Mouse (Mus musculus): Measurements from ENCODE around the gene Schip1. TPM values are rescaled to one million over a fixed set of nuclear protein-coding genes. Genes with fewer than 3 reads are reported as not detected.

Gene Schip1
- polyA plus RNA-seq, 1 experiment from 2014 or later = 60.3 TPM

DNA sequence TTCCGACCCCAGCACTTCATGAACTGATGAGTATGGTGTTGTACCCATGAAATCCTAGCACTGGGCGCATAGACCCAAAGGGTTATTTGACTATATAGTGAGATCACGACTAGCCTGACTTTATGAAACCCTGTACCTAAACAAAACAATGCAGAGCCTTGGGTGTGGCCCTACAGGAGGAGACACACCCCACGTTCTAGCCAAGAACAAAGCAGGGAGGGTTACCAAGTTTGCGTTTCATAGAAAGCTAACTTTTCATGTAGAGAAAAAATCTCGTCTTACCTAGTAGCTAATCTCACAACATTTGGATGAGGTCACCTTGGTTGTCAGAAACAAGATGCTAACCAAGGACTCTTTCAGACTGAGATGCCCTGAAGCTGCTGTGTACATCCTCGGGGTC lies 411.7 kb downstream of the Schip1 start:
- no peaks in the 10 kb centered on the region for H3K36me3 ChIP-seq (ENCODE audit: control insufficient read depth, insufficient read depth)
- 85% methylated on average over 7 of the region's 7 CpGs for WGBS
- no peak overlapping the region for H3K9ac ChIP-seq (ENCODE audit: low read length)
- H3K4me1 ChIP-seq (ENCODE audit: control insufficient read depth, insufficient read depth, low read length) = no peaks in the 10 kb centered on the region
- H3K4me2 ChIP-seq (ENCODE audit: low read depth, low read length) = no peak overlapping the region
- no peak for ATAC-seq (replicated peaks; ENCODE audit: extremely low read depth, insufficient read depth, low FRiP score)
- H3K27me3 ChIP-seq (ENCODE audit: control insufficient read depth, insufficient read depth, low read length) = no peaks in the 10 kb centered on the region
- H3K9me3 ChIP-seq (replicated peaks; ENCODE audit: control insufficient read depth, low read length) = no peaks in the 10 kb centered on the region
- H3K4me3 ChIP-seq (ENCODE audit: low read length) = no peak overlapping the region
- no peak overlapping the region for H3K27ac ChIP-seq (ENCODE audit: low read length)

DNA sequence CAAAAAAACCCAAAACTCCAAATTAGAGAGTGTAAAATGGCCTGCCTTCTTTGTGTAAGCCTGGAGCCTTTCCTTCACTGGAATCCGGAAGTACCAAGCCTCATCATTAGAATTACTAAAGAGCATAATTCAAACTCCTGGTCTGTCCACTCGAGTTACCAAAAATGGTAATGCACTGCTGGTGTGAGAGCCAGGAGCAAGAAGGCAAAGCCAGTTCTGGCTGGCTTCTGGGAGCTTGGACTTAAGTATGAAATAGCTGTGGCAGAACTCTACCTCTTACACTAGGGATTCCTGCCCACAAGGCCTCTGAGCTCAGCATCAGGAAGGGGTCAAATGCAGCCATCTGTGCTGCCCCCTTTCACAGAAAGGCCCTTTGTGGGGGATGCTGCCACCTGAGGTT lies 412.9 kb downstream of the Schip1 start:
- Histone ChIP-seq H3K9me3 (replicated peaks; ENCODE audit: control insufficient read depth, low read length) (no peaks in the 10 kb centered on the region), H3K27ac (ENCODE audit: low read length) (no peak overlapping the region), H3K27me3 (ENCODE audit: control insufficient read depth, insufficient read depth, low read length) (no peaks in the 10 kb centered on the region), H3K4me1 (ENCODE audit: control insufficient read depth, insufficient read depth, low read length) (no peaks in the 10 kb centered on the region), H3K9ac (ENCODE audit: low read length) (no peak overlapping the region), H3K4me2 (ENCODE audit: low read depth, low read length) (no peak overlapping the region), H3K36me3 (ENCODE audit: control insufficient read depth, insufficient read depth) (no peaks in the 10 kb centered on the region), H3K4me3 (ENCODE audit: low read length) (no peak overlapping the region)
- no peak for ATAC-seq (replicated peaks; ENCODE audit: extremely low read depth, insufficient read depth, low FRiP score)
- 63% methylated on average over 2 of the region's 2 CpGs for WGBS

DNA sequence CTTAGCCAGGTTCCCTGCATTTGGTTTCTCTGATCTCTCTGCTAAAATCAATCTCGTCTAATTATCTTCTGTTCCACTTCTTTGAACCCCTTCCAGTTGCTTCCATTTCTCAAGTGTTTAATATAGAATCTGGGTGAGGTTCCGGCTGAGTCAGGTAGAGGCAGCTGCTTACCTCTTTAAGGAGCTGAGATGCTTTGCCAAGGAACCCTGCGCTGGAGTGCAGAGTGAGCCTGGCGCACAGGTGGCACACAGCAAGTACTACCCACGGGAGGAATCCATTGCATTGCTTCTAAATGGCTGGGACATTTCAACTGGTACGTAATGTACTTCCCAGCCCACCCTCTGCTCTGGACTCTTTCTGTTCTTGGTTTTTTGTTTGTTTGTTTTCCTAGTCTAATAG lies 414.7 kb downstream of the Schip1 start:
- no peaks in the 10 kb centered on the region for H3K9me3 ChIP-seq (replicated peaks; ENCODE audit: control insufficient read depth, low read length)
- H3K4me3 ChIP-seq (ENCODE audit: low read length) = no peak overlapping the region
- no peak overlapping the region for H3K4me2 ChIP-seq (ENCODE audit: low read depth, low read length)
- no peaks in the 10 kb centered on the region for H3K4me1 ChIP-seq (ENCODE audit: control insufficient read depth, insufficient read depth, low read length)
- no peaks in the 10 kb centered on the region for H3K36me3 ChIP-seq (ENCODE audit: control insufficient read depth, insufficient read depth)
- H3K9ac ChIP-seq (ENCODE audit: low read length) = no peak overlapping the region
- H3K27me3 ChIP-seq (ENCODE audit: control insufficient read depth, insufficient read depth, low read length) = no peaks in the 10 kb centered on the region
- no peak overlapping the region for H3K27ac ChIP-seq (ENCODE audit: low read length)
- 83% methylated on average over 6 of the region's 6 CpGs for WGBS
- ATAC-seq (replicated peaks; ENCODE audit: extremely low read depth, insufficient read depth, low FRiP score) = no peak

DNA sequence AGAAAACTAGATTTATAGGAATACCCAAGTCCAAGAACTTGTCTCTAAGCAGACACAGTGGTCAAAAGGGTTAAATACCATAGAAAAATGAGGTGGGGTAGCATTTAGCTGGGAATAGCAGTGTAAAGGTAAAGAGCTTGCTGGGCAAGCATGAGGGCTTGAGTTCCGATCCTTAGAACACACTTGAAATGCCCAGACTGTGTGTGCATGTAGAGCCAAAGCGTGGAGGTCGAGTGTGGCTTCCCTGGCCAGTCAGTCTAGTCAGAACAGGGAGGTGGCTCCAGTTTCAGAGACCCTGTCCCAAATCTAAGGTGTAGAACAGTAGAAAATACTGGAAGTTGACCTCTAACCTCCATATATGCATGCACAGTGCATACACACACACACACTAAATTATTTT lies 418.9 kb downstream of the Schip1 start:
- H3K4me2 ChIP-seq (ENCODE audit: low read depth, low read length) = no peak overlapping the region
- no peaks in the 10 kb centered on the region for H3K36me3 ChIP-seq (ENCODE audit: control insufficient read depth, insufficient read depth)
- no peak overlapping the region for H3K9ac ChIP-seq (ENCODE audit: low read length)
- no peaks in the 10 kb centered on the region for H3K4me1 ChIP-seq (ENCODE audit: control insufficient read depth, insufficient read depth, low read length)
- no peaks in the 10 kb centered on the region for H3K27me3 ChIP-seq (ENCODE audit: control insufficient read depth, insufficient read depth, low read length)
- ATAC-seq (replicated peaks; ENCODE audit: extremely low read depth, insufficient read depth, low FRiP score) = no peak
- no peak overlapping the region for H3K27ac ChIP-seq (ENCODE audit: low read length)
- 83% methylated on average over 3 of the region's 3 CpGs for WGBS
- H3K9me3 ChIP-seq (replicated peaks; ENCODE audit: control insufficient read depth, low read length) = no peaks in the 10 kb centered on the region
- H3K4me3 ChIP-seq (ENCODE audit: low read length) = no peak overlapping the region

DNA sequence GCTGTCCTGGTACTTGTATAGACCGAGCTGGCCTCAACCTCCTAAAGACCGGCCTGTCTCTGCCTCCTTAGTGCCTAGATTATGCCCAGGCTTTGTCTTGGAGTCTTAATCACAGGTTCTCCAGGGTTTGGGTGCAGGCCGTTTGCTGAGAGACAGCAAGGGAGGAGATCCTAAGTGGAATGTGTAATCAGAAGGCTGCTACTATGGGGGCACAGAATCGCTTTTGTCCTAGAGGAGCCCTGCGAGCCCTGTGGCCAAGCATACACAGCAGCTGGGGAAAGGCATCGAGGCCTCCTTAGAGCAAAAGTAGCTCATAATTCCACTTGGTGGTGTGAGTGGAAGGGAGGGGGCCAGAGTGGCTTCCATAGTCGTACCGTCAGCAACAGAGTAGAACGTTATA lies 419.4 kb downstream of the Schip1 start:
- no peaks in the 10 kb centered on the region for H3K36me3 ChIP-seq (ENCODE audit: control insufficient read depth, insufficient read depth)
- WGBS = 80% methylated on average over 9 of the region's 9 CpGs

DNA sequence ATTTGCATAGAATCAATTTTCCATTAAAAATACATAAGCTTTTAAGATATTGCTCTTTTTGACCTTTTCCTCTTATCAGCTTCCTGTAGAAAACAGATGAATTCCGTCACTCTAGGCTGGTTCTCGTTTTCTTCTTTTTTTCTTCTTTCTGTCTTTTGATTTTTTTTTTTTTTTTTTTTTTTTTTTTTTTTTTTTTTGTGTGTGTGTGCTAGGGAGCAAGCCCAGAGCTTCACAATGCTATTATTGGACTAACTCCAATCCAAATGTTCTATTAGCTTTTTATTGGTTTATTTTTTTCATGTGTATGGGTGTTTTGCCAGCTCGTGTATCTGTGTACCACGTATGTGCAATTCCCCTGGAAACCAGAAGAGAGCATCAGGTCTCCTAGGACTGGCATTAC lies 420.0 kb downstream of the Schip1 start:
- H3K9me3 ChIP-seq (replicated peaks; ENCODE audit: control insufficient read depth, low read length) = no peaks in the 10 kb centered on the region
- no peaks in the 10 kb centered on the region for H3K4me1 ChIP-seq (ENCODE audit: control insufficient read depth, insufficient read depth, low read length)
- H3K9ac ChIP-seq (ENCODE audit: low read length) = no peak overlapping the region
- no peak for ATAC-seq (replicated peaks; ENCODE audit: extremely low read depth, insufficient read depth, low FRiP score)
- no peak overlapping the region for H3K27ac ChIP-seq (ENCODE audit: low read length)
- H3K4me2 ChIP-seq (ENCODE audit: low read depth, low read length) = no peak overlapping the region
- 79% methylated on average over 4 of the region's 4 CpGs for WGBS
- H3K4me3 ChIP-seq (ENCODE audit: low read length) = no peak overlapping the region
- no peaks in the 10 kb centered on the region for H3K36me3 ChIP-seq (ENCODE audit: control insufficient read depth, insufficient read depth)
- H3K27me3 ChIP-seq (ENCODE audit: control insufficient read depth, insufficient read depth, low read length) = no peaks in the 10 kb centered on the region

More for the DNA sequence above, 419.4 kb downstream of the Schip1 start:
- Histone ChIP-seq H3K9ac (ENCODE audit: low read length) (no peak overlapping the region), H3K27me3 (ENCODE audit: control insufficient read depth, insufficient read depth, low read length) (no peaks in the 10 kb centered on the region), H3K4me3 (ENCODE audit: low read length) (no peak overlapping the region), H3K4me1 (ENCODE audit: control insufficient read depth, insufficient read depth, low read length) (no peaks in the 10 kb centered on the region), H3K9me3 (replicated peaks; ENCODE audit: control insufficient read depth, low read length) (no peaks in the 10 kb centered on the region), H3K4me2 (ENCODE audit: low read depth, low read length) (no peak overlapping the region), H3K27ac (ENCODE audit: low read length) (no peak overlapping the region)
- ATAC-seq (replicated peaks; ENCODE audit: extremely low read depth, insufficient read depth, low FRiP score) = no peak

DNA sequence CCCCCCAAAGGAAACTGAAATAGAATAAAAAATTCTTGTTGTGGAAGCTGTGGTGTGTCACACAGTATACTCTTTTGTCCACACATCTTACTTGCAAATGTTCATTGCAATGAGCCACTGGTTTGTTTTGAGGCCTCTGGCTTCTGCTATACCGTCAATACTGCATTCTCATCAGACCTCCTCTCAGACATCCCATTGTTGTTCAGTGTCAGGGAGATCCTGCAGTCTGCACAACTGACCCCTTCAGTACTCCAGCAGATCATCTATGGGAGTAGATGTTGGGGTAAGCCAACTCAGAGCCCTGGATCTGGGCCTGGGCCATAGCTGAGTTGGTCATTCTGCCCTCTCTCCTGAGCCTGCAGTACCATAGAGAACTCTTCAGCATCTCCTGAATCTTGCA lies 423.0 kb downstream of the Schip1 start:
- Histone ChIP-seq H3K4me3 (ENCODE audit: low read length) (no peak overlapping the region), H3K27ac (ENCODE audit: low read length) (no peak overlapping the region), H3K36me3 (ENCODE audit: control insufficient read depth, insufficient read depth) (no peaks in the 10 kb centered on the region), H3K4me2 (ENCODE audit: low read depth, low read length) (no peak overlapping the region), H3K27me3 (ENCODE audit: control insufficient read depth, insufficient read depth, low read length) (no peaks in the 10 kb centered on the region), H3K9me3 (replicated peaks; ENCODE audit: control insufficient read depth, low read length) (no peaks in the 10 kb centered on the region), H3K9ac (ENCODE audit: low read length) (no peak overlapping the region), H3K4me1 (ENCODE audit: control insufficient read depth, insufficient read depth, low read length) (peaks cover 11% of the 10 kb centered on the region)
- 83% methylated on average over 1 of the region's 1 CpGs for WGBS
- ATAC-seq (replicated peaks; ENCODE audit: extremely low read depth, insufficient read depth, low FRiP score) = no peak

DNA sequence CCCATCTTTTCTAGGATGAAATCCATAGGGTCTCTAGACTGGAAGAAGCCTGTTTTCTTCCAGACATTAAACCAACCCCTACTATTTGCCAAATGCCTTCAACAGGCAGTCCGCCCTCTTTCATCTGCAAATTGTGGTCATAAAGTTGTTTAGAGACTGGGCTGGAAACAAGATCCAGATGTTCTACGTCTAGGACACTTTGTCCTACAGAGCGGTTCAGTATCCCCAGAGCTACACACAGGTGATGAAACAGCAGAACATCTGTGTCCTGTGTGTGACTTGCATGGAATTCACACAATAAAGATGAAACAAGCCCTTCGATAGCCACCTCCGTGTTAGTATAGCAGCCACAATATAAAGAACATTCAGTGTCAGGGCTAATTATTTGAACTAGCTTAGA lies 423.7 kb downstream of the Schip1 start:
- Histone ChIP-seq H3K9me3 (replicated peaks; ENCODE audit: control insufficient read depth, low read length) (no peaks in the 10 kb centered on the region), H3K4me2 (ENCODE audit: low read depth, low read length) (no peak overlapping the region), H3K4me1 (ENCODE audit: control insufficient read depth, insufficient read depth, low read length) (peaks cover 14% of the 10 kb centered on the region), H3K27ac (ENCODE audit: low read length) (no peak overlapping the region), H3K9ac (ENCODE audit: low read length) (no peak overlapping the region), H3K36me3 (ENCODE audit: control insufficient read depth, insufficient read depth) (no peaks in the 10 kb centered on the region), H3K27me3 (ENCODE audit: control insufficient read depth, insufficient read depth, low read length) (no peaks in the 10 kb centered on the region), H3K4me3 (ENCODE audit: low read length) (no peak overlapping the region)
- no peak for ATAC-seq (replicated peaks; ENCODE audit: extremely low read depth, insufficient read depth, low FRiP score)
- 71% methylated on average over 5 of the region's 5 CpGs for WGBS

DNA sequence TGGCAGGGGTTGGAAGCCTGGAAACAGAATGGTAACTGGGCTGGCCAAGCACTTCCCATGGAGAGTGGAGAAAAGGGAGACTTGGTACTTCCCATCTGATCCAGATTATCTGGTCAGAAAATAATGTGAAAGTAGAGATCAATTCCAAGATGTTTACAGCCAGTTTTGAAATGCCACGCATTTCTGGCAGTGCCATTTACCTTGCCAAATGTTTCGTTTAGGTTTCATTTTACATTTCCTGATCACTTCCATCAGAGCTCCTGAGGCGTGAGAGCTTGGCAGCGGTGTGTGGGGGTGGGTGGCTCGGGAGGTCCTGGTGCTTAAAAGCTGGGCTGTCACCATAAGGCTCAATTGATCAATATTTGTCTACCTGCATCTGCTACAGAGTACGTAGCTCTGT lies 426.9 kb downstream of the Schip1 start:
- no peak overlapping the region for H3K9ac ChIP-seq (ENCODE audit: low read length)
- no peak for ATAC-seq (replicated peaks; ENCODE audit: extremely low read depth, insufficient read depth, low FRiP score)
- no peaks in the 10 kb centered on the region for H3K9me3 ChIP-seq (replicated peaks; ENCODE audit: control insufficient read depth, low read length)
- no peaks in the 10 kb centered on the region for H3K36me3 ChIP-seq (ENCODE audit: control insufficient read depth, insufficient read depth)
- WGBS = 77% methylated on average over 6 of the region's 6 CpGs
- no peak overlapping the region for H3K4me3 ChIP-seq (ENCODE audit: low read length)
- no peaks in the 10 kb centered on the region for H3K27me3 ChIP-seq (ENCODE audit: control insufficient read depth, insufficient read depth, low read length)
- H3K27ac ChIP-seq (ENCODE audit: low read length) = peak overlapping the region; percentile 99
- peaks cover 19% of the 10 kb centered on the region for H3K4me1 ChIP-seq (ENCODE audit: control insufficient read depth, insufficient read depth, low read length)
- no peak overlapping the region for H3K4me2 ChIP-seq (ENCODE audit: low read depth, low read length)

DNA sequence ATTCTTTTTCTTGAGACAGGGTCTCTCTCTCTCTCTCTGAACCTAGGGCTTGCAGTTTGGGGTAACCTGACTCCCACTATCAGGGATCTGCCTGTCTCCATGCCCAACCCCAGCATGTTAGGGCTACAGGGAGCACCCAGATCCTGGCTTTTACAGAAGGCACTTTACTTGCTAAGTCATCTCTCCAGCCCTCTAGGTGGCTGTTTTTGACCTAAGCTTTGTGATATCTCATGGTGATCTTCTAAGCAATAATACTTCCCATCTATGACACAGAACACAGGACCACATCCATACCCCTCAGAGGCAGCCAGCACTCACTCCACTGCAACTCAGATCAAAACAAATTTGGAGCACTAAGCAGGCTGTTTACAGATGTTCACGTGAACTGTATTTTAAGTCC lies 427.5 kb downstream of the Schip1 start:
- H3K4me2 ChIP-seq (ENCODE audit: low read depth, low read length) = peak overlapping the region; percentile 97
- peak overlapping the region; percentile 99 for H3K27ac ChIP-seq (ENCODE audit: low read length)
- H3K9ac ChIP-seq (ENCODE audit: low read length) = peak overlapping the region; percentile 97
- no peaks in the 10 kb centered on the region for H3K36me3 ChIP-seq (ENCODE audit: control insufficient read depth, insufficient read depth)
- no peaks in the 10 kb centered on the region for H3K27me3 ChIP-seq (ENCODE audit: control insufficient read depth, insufficient read depth, low read length)
- 50% methylated on average over 1 of the region's 1 CpGs for WGBS
- H3K4me3 ChIP-seq (ENCODE audit: low read length) = no peak overlapping the region
- H3K4me1 ChIP-seq (ENCODE audit: control insufficient read depth, insufficient read depth, low read length) = peaks cover 25% of the 10 kb centered on the region
- H3K9me3 ChIP-seq (replicated peaks; ENCODE audit: control insufficient read depth, low read length) = no peaks in the 10 kb centered on the region
- ATAC-seq (replicated peaks; ENCODE audit: extremely low read depth, insufficient read depth, low FRiP score) = no peak
